Mouse (Mus musculus) small intestine, adult 2 months (tissue): ENCODE data around the gene Rps6kl1. TPM values are rescaled to one million over a fixed set of nuclear protein-coding genes. Genes with fewer than 3 reads are reported as not detected.

Source experiments
- H3K27ac ChIP-seq: fragments of 200-500 bp; 2 replicates; pipeline ENCODE4 v1.5.1; 2012; ENCODE audit warnings: low read depth, low read length, control low read depth, inconsistent platforms; ENCODE audit not compliant: insufficient read depth
- H3K27me3 ChIP-seq: fragments of 200-500 bp; 2 replicates; pipeline ENCODE4 v1.6.1; 2012; ENCODE audit warnings: mild to moderate bottlenecking, moderate library complexity, low read length, inconsistent platforms; ENCODE audit not compliant: control insufficient read depth, insufficient read depth
- H3K36me3 ChIP-seq: fragments of 200-500 bp; 2 replicates; pipeline ENCODE4 v1.6.1; 2012; ENCODE audit warnings: mild to moderate bottlenecking, low read length, control low read depth, inconsistent platforms; ENCODE audit not compliant: control insufficient read depth, insufficient read depth
- H3K4me1 ChIP-seq: fragments of 200-500 bp; 2 replicates; pipeline ENCODE4 v1.6.1; 2012; ENCODE audit warnings: low read length, inconsistent platforms, mixed read lengths; ENCODE audit not compliant: control insufficient read depth, insufficient read depth, insufficient read length
- H3K4me3 ChIP-seq: fragments of 200-500 bp; 2 replicates; pipeline ENCODE4 v1.5.1; 2012; ENCODE audit warnings: low read depth, mild to moderate bottlenecking, control low read depth, inconsistent platforms, low read length, moderate library complexity
- CTCF ChIP-seq: fragments of 200-500 bp; IDR thresholded peaks from 2 replicates; pipeline ENCODE4 v1.5.1; 2012; ENCODE audit warnings: low read depth, mild to moderate bottlenecking, control low read depth, inconsistent platforms, low read length, moderate library complexity, mixed read lengths; ENCODE audit not compliant: insufficient replicate concordance, insufficient read length; ENCODE audit errors: extremely low read depth
- POLR2A ChIP-seq: fragments of 200-500 bp; IDR thresholded peaks from 2 replicates; pipeline ENCODE4 v1.6.1; 2012; ENCODE audit warnings: low read depth, mild to moderate bottlenecking, control low read depth, inconsistent platforms, low read length, moderate library complexity
- WGBS: fragments of 180-500 bp; shearing (Covaris S2); methylation state at CpG from one replicate; pipeline ENCODE4 v1.1.7; 2018; 5-methylcytosine and 5-hydroxymethylcytosine counted together
- polyA plus RNA-seq: library from polyadenylated mRNA; depleted of rRNA; stranded (reverse); fragments of >200 nt; gene quantifications from 2 replicates; pipeline ENCODE4 v1.2.3, GENCODE M21; 2012; rRNA removed

The Rps6kl1 gene
- polyA plus RNA-seq, 1 experiment, result 0.68 TPM

DNA sequence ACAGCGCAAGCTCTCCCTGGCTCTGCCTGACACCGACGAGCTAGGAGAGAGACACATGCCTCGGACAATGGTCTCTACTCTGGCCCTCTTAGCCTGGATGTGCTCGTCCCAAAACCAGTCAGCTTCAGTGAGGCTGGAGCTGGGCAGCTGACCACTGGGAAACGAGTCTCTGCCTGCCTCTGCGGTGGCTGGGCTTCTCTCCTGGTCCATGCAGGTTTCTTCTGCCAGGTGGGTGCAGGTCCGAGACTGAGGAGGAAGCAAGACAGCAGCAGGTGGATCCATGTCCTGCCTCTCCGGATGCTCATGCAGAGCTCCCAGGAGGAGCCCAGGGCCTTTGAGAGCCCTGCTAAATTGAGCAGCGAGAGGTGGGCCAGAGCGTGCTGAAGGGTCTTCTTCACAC is 55.9 kb downstream of the Rps6kl1 start:
- no peak overlapping the region for H3K27ac ChIP-seq
- H3K36me3 ChIP-seq, result no peaks in the 10 kb centered on the region
- WGBS, result 90% methylated on average over 11 of the region's 11 CpGs
- H3K27me3 ChIP-seq, result no peaks in the 10 kb centered on the region
- H3K4me3 ChIP-seq, result no peak overlapping the region
- no peaks in the 10 kb centered on the region; the same call in 1 of the 2 replicates for H3K4me1 ChIP-seq
- TF ChIP-seq POLR2A (no peak), CTCF (no peak)

- Histone ChIP-seq H3K4me3 (no peak overlapping the region), H3K27me3 (no peaks in the 10 kb centered on the region), H3K4me1 (no peaks in the 10 kb centered on the region; the same call in 1 of the 2 replicates), H3K36me3 (no peaks in the 10 kb centered on the region), H3K27ac (no peak overlapping the region)
- 76% methylated on average over 10 of the region's 10 CpGs for WGBS
- TF ChIP-seq POLR2A, result no peak
- TF ChIP-seq CTCF, result no peak
Observed at GRCm38 (mm10) chr12:85094706-85095105, 56.4 kb downstream of the Rps6kl1 start.

DNA sequence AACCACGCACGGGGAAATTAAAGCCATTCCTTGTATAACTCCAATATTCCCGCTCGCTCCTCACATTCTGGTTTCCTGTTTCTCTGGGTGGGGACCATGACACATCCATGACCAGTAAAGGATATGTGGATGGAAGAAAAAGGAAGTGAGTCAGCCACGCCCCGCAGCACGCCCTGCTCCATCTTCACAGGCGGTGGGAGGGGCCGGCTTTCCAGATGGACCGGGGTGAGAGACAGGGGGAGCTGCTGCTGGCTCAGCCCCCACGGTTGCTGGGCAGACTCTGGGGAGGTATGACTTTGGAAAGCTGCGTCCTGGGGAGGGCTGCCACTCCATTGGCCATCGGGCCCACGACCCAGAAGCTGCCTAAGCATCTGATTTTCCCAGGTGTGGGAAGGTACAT is 57.1 kb downstream of the Rps6kl1 start:
- peaks cover 3% of the 10 kb centered on the region; the same call in 1 of the 2 replicates for H3K36me3 ChIP-seq

GRCm38 (mm10) chr12:85092214-85092613 is 58.9 kb downstream of the Rps6kl1 start:
- Histone ChIP-seq H3K4me3 (no peak overlapping the region), H3K27me3 (no peaks in the 10 kb centered on the region), H3K4me1 (no peaks in the 10 kb centered on the region; the same call in 1 of the 2 replicates), H3K36me3 (peaks cover 6% of the 10 kb centered on the region), H3K27ac (no peak overlapping the region)
- WGBS, result 5% methylated on average over 3 of the region's 3 CpGs
- no peak for TF ChIP-seq POLR2A
- peak; percentile 76; the same call in 1 of the 2 replicates for TF ChIP-seq CTCF

More for the DNA sequence above, 57.1 kb downstream of the Rps6kl1 start:
- no peaks in the 10 kb centered on the region; the same call in 1 of the 2 replicates for H3K4me1 ChIP-seq
- no peak overlapping the region for H3K4me3 ChIP-seq
- H3K27ac ChIP-seq, result no peak overlapping the region
- TF ChIP-seq POLR2A (no peak), CTCF (no peak)
- H3K27me3 ChIP-seq, result no peaks in the 10 kb centered on the region
- 19% methylated on average over 14 of the region's 14 CpGs for WGBS

GRCm38 (mm10) chr12:85091190-85091589 is 59.9 kb downstream of the Rps6kl1 start:
- TF ChIP-seq POLR2A, result no peak
- no peak for TF ChIP-seq CTCF
- no peak overlapping the region for H3K4me3 ChIP-seq
- no peak overlapping the region for H3K27ac ChIP-seq
- H3K27me3 ChIP-seq, result no peaks in the 10 kb centered on the region
- H3K36me3 ChIP-seq, result peaks cover 6% of the 10 kb centered on the region
- H3K4me1 ChIP-seq, result no peaks in the 10 kb centered on the region; the same call in 1 of the 2 replicates
- 66% methylated on average over 3 of the region's 3 CpGs for WGBS

GRCm38 (mm10) chr12:85087845-85088244 is 63.2 kb downstream of the Rps6kl1 start:
- Histone ChIP-seq H3K36me3 (peaks cover 6% of the 10 kb centered on the region), H3K4me3 (no peak overlapping the region), H3K27me3 (no peaks in the 10 kb centered on the region), H3K27ac (no peak overlapping the region), H3K4me1 (no peaks in the 10 kb centered on the region)
- TF ChIP-seq CTCF (no peak), POLR2A (no peak)
- 93% methylated on average over 12 of the region's 12 CpGs for WGBS

Other genes with a start within 250 kb of the Rps6kl1 start
- 15.7 and 27.6 TPM in 2 replicates for gene Fcf1, start 180.4 kb downstream of the Rps6kl1 start, polyA plus RNA-seq
- gene Arel1, start 180.4 kb downstream of the Rps6kl1 start, polyA plus RNA-seq, result 10.7 and 19.7 TPM in 2 replicates
- 7.3 and 11.9 TPM in 2 replicates for gene Ylpm1, start 154.9 kb downstream of the Rps6kl1 start, polyA plus RNA-seq
- 0.42 and 1.3 TPM in 2 replicates for gene Prox2, start 40.5 kb downstream of the Rps6kl1 start, polyA plus RNA-seq
- gene Dlst, start 40.4 kb downstream of the Rps6kl1 start, polyA plus RNA-seq, result 74.2 and 125 TPM in 2 replicates
- 0.48 and 0.90 TPM in 2 replicates for gene Pgf, start 26.5 kb upstream of the Rps6kl1 start, polyA plus RNA-seq
- gene Eif2b2, start 68.2 kb upstream of the Rps6kl1 start, polyA plus RNA-seq, result 58.8 and 103 TPM in 2 replicates
- gene Mlh3, start 119.3 kb upstream of the Rps6kl1 start, polyA plus RNA-seq, result 0.72 and 0.99 TPM in 2 replicates
- 0.57 and 0.90 TPM in 2 replicates for gene Acyp1, start 137.2 kb upstream of the Rps6kl1 start, polyA plus RNA-seq
- gene Zc2hc1c, start 137.3 kb upstream of the Rps6kl1 start, polyA plus RNA-seq, result 0.05 and 0.06 TPM in 2 replicates
- gene Nek9, start 188.1 kb upstream of the Rps6kl1 start, polyA plus RNA-seq, result 7.4 and 11.1 TPM in 2 replicates
- 140 and 226 TPM in 2 replicates for gene Tmed10, start 223.6 kb upstream of the Rps6kl1 start, polyA plus RNA-seq